Mouse (Mus musculus): ENCODE measurements around the gene Olfr1357.

DNA sequence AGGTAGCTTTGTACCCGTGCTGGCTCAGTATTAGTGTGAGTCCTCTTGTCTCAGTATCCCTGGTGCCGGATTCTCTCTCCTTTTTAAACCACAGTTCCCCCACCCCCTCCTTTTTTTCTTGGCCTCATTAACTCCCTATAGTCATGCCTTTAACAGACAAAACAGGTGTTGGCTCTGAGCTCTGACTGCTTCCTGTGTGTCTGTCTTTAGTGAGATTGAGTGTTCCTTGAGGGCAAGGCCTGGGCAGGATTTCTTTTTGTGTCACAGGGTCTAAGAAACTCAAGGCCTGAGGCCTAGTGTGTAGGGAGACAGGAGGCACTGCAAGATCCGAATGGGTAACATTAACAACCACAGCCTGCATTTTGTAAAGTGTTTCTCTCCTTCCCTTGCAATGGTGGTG lies 39.7 kb downstream of the Olfr1357 start:
- TF ChIP-seq TAL1 (conservative IDR thresholded peaks at IDR 0.05; ENCODE audit: low read depth, low read length) (no peak), GATA1 (IDR thresholded peaks at IDR 0.05; ENCODE audit: borderline replicate concordance, low read length) (no peak), CTCF (IDR thresholded peaks at IDR 0.05; ENCODE audit: low read depth, low read length) (no peak)

Measured in G1E (cell line).